Comparison of ENCODE assay signal across 8 mouse cellular contexts in the genomic region with DNA sequence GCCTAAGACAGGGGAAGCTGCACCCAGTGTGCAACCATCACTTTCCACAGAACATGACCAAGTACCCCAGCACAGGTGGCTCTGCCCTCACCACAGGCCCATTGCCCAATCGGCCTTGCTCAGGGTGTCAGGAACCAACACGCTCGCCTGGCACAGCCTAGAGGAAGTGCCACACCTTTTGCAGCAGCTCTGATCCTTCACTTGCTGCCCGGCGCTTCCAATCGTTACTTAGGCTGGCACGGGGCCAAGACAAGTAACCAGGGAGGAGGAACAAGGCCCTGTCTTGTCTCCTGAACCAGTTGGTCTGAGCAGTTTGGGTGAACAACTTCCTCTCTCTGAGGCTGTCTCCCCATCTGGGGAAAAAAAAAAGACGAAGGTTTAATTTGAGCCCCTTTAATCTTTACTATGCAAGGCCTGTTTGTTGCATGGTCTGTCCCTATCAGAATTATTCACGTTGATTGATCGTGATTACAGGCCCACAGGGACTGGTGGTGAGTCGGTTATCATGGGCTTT. TPM values are rescaled to one million over a fixed set of nuclear protein-coding genes. Genes with fewer than 3 reads are reported as not detected.
A peak's percentile ranks its signal among the peaks of the same experiment; 100 is the strongest.
DNase-seq lines count a peak whose midpoint lies in the region; ATAC-seq and TF ChIP-seq lines count a peak whose summit lies in the region.

No protein-coding gene starts in this region.

- H3K27ac ChIP-seq in hindbrain, postnatal 0 days = no peak overlapping the region

- no peaks in the 10 kb centered on the region for H3K9me3 ChIP-seq in hindbrain, postnatal 0 days (ENCODE audit: low read length)

- H3K27me3 ChIP-seq in hindbrain, postnatal 0 days (ENCODE audit: insufficient read depth, low read length) = no peaks in the 10 kb centered on the region

- no peak for ATAC-seq in hindbrain, postnatal 0 days
- no peak for ATAC-seq in inflammation-experienced regulatory T-cells, adult 6 months

- TF ChIP-seq CTCF in hindbrain, postnatal 0 days (IDR thresholded peaks at IDR 0.05; ENCODE audit: low read depth) = no peak

- no peaks in the 10 kb centered on the region for H3K4me1 ChIP-seq in hindbrain, postnatal 0 days (ENCODE audit: insufficient read depth, low read length)

- DNase-seq in adrenal gland, postnatal 10 days = peak; percentile 50
- no peak for DNase-seq in adrenal gland, adult 18-20 months (ENCODE audit: low spot score in 2 of 2)
- DNase-seq in ovary, postnatal 36 days (ENCODE audit: low spot score) = peak; percentile 44
- DNase-seq in ovary, adult 18-20 months (ENCODE audit: low spot score) = no peak
- DNase-seq in hindbrain, postnatal 0 days (ENCODE audit: low spot score) = peak; percentile 20
- DNase-seq in lung, postnatal 10 days = peak; percentile 43
- DNase-seq in spleen, postnatal 4 days (ENCODE audit: low spot score in 2 of 2) = peak; percentile 61 to 82

- 53% methylated on average over 11 of the region's 11 CpGs for WGBS in hindbrain, postnatal 0 days

- no peak overlapping the region for H3K9ac ChIP-seq in hindbrain, postnatal 0 days (replicated peaks; ENCODE audit: low read length)

- H3K36me3 ChIP-seq in hindbrain, postnatal 0 days (ENCODE audit: insufficient read depth, low read length) = no peaks in the 10 kb centered on the region

- H3K4me2 ChIP-seq in hindbrain, postnatal 0 days (ENCODE audit: low read depth, low read length) = no peak overlapping the region

- H3K4me3 ChIP-seq in hindbrain, postnatal 0 days (ENCODE audit: low read length) = no peak overlapping the region

RNA-seq across cellular contexts. Expression of gene Ckap4, which starts 17.4 kb away (rescaled TPM):
- total RNA-seq in adrenal gland, postnatal 10 days (2021) = 10 to 100 TPM; 62.1 to 65.7 TPM
- total RNA-seq in adrenal gland, adult 18-20 months (2021) = 10 to 100 TPM; 26.0 to 34.3 TPM
- 53.1 and 58.7 TPM in 2 replicates for total RNA-seq in hindbrain, postnatal 0 days (2014; rRNA removed)
- polyA plus RNA-seq in hindbrain, postnatal 0 days (2015; fragmentation: Nextera tagmentation; extraction: Ambion mirVana) = 50.9 and 52.1 TPM in 2 replicates
- under 1 TPM in 2 of 3 experiments, not detected in 1; 0.26 to 0.36 TPM for polyA plus RNA-seq in inflammation-experienced regulatory T-cells, adult 6 months (2017; shearing (Covaris generic))

RNA-seq across cellular contexts. Expression of gene Tcp11l2, which starts 60.0 kb away (rescaled TPM):
- total RNA-seq in adrenal gland, postnatal 10 days (2021) = 10 to 100 TPM; 47.4 to 47.9 TPM
- 10 to 100 TPM; 28.1 to 40.9 TPM for total RNA-seq in adrenal gland, adult 18-20 months (2021)
- total RNA-seq in hindbrain, postnatal 0 days (2014; rRNA removed) = 8.1 and 11.2 TPM in 2 replicates
- 18.9 and 20.0 TPM in 2 replicates for polyA plus RNA-seq in hindbrain, postnatal 0 days (2015; fragmentation: Nextera tagmentation; extraction: Ambion mirVana)
- 100 to 1,000 TPM; 111 to 212 (median 193) TPM for polyA plus RNA-seq in inflammation-experienced regulatory T-cells, adult 6 months (2017; shearing (Covaris generic))

Comparison
In these comparisons a context has a peak if more than half of its experiments do, and no peak if none do; other contexts are left out.
1. DNase-seq: peak in adrenal gland, postnatal 10 days (single experiment), ovary, postnatal 36 days (single experiment), hindbrain, postnatal 0 days (single experiment), lung, postnatal 10 days (single experiment) and spleen, postnatal 4 days (2 of 2); none in adrenal gland, adult 18-20 months (0 of 2) and ovary, adult 18-20 months (single experiment).